Mouse (Mus musculus) WW6 (cell line): ENCODE data around the gene Ssh2.

ENCODE experiments used
- DNase-seq: peaks from one replicate; pipeline ENCODE4 v3.0.0-alpha.2; 2013; ENCODE audit warnings: low read depth, low spot score

Ssh2 gene

GRCm38 (mm10) chr11:77507426-77507825, 291.3 kb downstream of the Ssh2 start:
- no peak for DNase-seq

GRCm38 (mm10) chr11:77508068-77509021, 292.3 kb downstream of the Ssh2 start:
- DNase-seq = no peak
